Mouse (Mus musculus) frontal cortex, adult 2 months (tissue): ENCODE measurements at regions not wholly inside any gene's neighbourhood (a gene's known extent, or its start where the extent isn't known, plus 50 kb on each side); places are given as distances from the start of the nearest gene placed in this dataset.
A peak's percentile ranks its signal among the peaks of the same experiment; 100 is the strongest.

ENCODE experiments used
- DNase-seq, 2 experiments: peaks; one replicate each; pipeline ENCODE4 v3.0.0; 2022; ENCODE audit warnings: low spot score in 1 of 2; ENCODE audit errors: extremely low spot score in 1 of 2

GRCm38 (mm10) chr17:54214804-54215203, 84.0 kb downstream of the Slc5a7 start:
- DNase-seq, result no peak

DNA sequence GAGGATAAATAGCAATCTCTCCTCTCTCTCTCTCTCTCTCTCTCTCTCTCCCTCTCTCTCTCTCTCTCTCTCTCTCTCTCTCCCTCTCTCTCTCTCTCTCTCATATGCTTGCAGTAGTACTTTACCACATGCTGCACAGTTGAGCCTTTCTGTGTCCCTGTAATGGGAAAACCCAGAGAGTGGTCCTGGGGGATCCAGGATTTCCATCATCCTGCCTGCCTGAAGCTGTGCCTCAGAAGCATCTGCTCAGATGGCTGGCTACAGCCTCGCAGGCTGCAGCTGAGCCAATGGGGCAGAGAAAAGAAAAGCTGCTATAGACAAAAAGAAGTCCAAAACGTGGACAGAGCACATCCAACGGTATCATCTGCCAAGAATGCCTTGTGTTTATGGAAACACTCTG, 97.1 kb downstream of the Slc5a7 start:
- no peak for DNase-seq

DNA sequence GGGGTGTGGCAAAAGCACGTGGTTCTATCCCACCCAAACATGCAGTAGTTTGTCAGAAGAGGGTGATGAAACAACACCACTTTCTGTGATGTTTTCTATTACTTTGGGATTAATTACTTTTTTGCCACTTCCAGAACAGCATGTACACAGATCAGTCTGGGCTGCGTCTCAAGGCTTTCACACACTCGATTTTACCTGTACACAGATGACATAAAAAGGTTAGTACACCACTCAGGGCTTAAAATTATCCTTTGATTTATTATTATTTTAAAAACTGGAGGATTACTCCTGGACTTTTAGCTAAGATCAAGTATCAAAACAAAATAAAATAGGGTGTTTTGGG, 106.6 kb downstream of the Slc5a7 start:
- no peak for DNase-seq

DNA sequence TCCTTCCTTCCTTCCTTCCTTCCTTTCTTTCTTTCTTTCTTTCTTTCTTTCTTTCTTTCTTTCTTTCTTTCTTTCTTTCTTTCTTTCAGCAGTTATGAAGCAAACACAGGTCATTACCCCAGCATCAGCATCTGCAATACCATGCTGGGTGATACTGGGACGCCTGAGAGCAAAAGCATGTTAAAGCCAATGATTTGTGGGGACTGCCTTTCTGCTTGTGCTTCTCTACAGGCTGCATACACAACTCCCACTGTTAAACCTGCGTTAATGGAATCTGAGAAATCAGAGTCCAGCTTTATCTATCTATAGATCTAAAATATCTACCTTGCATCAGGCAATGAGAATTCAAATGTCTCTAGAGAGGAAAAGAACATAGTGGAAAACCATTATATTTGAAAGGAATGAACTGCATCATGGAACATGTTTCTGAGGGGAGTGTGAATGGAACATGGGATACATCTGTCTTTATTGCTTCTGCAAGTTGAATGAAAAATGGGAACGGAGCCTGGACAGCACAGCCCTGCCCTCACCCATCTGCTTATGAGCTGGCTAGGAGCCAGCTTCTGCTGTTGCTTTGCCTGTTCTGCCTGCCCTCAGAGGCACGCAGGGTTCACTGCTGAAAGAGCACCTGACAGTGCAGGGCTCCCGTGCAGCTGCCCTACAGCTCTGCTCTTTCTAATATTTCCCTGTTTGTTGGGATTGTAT, 107.2 kb downstream of the Slc5a7 start:
- DNase-seq, result peak in 1 of 2 experiments; percentile 2

DNA sequence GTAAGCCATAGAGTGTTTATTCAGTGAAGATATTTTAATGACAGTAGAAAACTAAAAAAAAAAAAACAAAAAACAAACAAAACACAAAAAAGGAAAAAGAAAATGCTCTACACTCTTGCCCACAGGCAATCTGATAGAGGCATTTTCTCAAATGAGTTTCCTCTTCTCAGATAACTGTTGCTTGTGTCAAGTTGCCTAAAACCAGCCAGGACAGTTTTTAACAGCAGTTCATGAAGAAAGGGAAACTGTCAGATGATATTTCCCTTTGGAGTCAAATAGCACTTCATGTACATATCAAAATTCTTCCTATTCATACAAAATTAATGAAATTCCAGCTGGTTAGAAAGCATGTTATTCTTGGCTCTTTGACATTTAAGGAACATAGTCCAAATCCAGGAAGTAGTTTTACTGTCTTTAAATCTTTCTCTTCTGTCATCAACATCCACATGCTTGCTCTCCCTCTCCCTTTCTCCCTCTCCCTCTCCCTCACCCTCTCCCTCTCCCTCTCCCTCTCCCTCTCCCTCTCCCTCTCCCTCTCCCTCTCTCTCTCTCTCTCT, 109.8 kb downstream of the Slc5a7 start:
- DNase-seq, result no peak

DNA sequence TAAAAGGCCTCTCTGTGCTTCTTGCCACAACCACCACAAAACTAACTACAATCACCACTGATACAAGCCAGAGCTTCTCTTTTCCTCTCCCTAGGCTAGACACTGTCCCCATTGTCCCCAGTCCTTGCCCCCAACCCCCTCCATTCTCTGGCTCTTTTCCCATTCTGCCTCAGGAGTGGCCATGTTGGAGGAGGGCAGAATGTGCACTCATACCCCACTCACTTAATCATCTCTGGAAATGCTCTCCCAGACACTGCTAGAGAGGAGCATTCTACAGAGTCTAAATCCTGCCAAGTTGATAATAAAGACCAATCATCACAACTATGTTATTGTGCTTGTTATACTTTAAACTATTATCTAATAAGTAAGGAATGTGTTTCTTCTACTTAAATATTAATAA, 116.8 kb downstream of the Slc5a7 start:
- no peak for DNase-seq

- DNase-seq, result no peak
These were observed 118.3 kb downstream of the Slc5a7 start for GRCm38 (mm10) chr17:54180563-54180962.

- DNase-seq, result no peak
These were observed 128.1 kb downstream of the Slc5a7 start for GRCm38 (mm10) chr17:54170762-54171161.

DNA sequence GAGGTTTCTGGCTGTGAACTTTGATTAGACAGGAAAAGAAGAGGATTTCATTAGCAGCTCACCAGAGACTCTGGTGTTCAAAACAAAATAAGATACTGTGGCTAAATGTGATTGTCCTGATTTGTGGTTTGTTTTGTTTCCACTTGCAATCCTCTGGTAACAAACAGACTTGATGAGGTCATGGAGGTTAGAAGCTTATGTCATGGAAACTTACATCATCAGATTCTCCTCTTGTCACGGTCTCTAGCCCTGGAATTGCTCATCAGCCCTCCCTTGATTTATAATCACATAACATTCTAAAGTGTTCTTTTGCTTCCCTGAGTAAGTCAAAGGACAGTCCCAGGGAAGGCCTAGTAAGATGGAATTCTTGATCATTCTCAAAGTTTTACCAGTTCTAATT, 130.8 kb downstream of the Slc5a7 start:
- no peak for DNase-seq

GRCm38 (mm10) chr17:54162383-54162782, 136.5 kb downstream of the Slc5a7 start:
- DNase-seq, result no peak

DNA sequence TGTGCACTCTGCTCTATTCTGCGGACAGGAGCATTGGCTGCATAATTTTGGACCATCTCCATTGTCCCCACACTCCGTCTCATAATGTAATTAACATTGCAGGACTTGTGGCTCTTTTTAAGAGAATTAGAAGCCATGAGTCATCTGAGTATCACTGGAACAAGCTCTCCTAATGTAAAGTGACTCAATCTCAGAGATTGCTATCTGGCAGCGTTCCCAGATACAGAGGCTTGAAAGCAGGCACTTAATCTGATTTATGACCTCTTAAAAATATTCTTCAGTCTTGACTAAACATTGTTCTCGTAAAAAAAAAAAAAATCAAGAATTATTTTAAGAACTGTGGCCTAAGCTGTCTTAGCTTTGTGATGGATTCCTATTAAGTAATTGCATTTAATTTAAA, 140.1 kb downstream of the Slc5a7 start:
- DNase-seq, result peak in 1 of 2 experiments; percentile 10

DNA sequence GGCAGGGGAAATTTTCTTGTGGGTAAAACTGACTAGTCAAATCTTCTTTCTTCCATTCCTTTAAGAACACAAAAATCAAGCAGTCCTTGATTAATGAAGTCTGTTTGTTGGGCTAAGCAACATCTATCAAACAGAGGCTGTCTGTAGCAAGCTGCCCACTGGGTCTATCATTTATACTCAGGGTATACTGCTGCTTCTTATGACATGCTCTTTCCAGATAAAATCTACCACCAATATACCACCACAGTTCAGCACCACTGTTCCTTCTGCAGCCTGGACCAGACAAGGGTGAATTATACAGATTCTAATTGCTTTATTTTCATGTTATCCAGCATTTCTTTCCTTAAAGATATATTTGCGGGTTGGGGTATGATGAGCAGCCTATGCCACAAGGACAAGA, 140.5 kb downstream of the Slc5a7 start:
- DNase-seq, result no peak

DNA sequence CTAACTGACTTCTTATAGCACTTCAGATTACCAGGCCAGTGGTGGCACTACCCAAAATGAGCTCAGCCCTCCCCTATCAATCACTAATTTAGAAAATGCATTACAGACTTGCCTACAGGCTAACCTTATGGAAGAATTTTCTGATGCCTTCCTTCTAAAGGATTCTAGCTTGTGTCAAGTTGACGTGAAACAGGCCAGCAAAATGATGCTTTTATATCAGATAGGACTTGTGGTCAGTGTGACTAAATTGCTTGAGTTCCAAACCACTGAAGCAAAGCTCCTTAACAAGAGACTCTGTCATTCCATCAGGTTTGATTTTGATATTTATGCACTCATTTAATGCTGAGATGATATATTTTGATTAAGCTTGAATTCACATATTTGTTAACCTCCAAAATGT, 143.0 kb downstream of the Slc5a7 start:
- no peak for DNase-seq

DNA sequence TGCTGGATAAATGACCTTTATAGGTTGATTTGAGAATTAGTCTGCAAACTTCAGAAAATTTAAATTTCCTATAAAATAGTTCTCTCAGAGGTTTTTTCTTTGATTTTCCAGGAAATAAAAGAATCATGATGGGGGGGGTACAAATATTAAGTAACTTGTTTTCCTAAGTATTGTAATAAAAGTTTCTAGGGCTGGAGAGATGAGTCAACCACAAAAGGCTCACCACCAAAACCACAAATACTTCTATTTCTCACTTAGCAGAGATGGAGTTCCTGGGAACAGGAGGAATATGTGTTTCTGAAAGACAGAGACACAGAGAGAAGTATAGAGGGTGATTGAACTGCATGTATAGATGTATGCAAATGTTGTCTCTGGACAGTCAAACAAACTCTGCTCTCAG, 144.3 kb downstream of the Slc5a7 start:
- DNase-seq, result no peak
